Mouse (Mus musculus) stomach, embryonic 16.5 days (tissue): ENCODE results near the gene Myo18b. TPM values are rescaled to one million over a fixed set of nuclear protein-coding genes. Genes with fewer than 3 reads are reported as not detected.

Experiments used
- ATAC-seq: fragments of 200-750 bp; cut with Nextera tagmentation; 2 replicates; pipeline ENCODE4 v1.8.0; 2017; ENCODE audit warnings: moderate number of reproducible peaks, moderate TSS enrichment; ENCODE audit not compliant: insufficient read depth, low FRiP score
- H3K27ac ChIP-seq: fragments of 300-500 bp; sonication (generic); 2 replicates; pipeline ENCODE4 v1.5.1; 2014; ENCODE audit warnings: low read length
- H3K27me3 ChIP-seq: fragments of 300-500 bp; sonication (generic); 2 replicates; pipeline ENCODE4 v1.6.1; 2014; ENCODE audit warnings: low read length, control low read depth, mixed read lengths; ENCODE audit not compliant: control insufficient read depth, insufficient read depth
- H3K36me3 ChIP-seq: fragments of 300-500 bp; sonication (generic); 2 replicates; pipeline ENCODE4 v1.6.1; 2014; ENCODE audit warnings: low read length; ENCODE audit not compliant: control insufficient read depth, insufficient read depth
- H3K4me1 ChIP-seq: fragments of 300-500 bp; sonication (generic); 2 replicates; pipeline ENCODE4 v1.6.1; 2014; ENCODE audit warnings: low read length, control low read depth, mixed read lengths; ENCODE audit not compliant: control insufficient read depth, insufficient read depth
- H3K4me2 ChIP-seq: fragments of 300-500 bp; sonication (generic); 2 replicates; pipeline ENCODE4 v1.6.1; 2014; ENCODE audit warnings: low read depth, low read length, mixed read lengths
- H3K4me3 ChIP-seq: fragments of 300-500 bp; sonication (generic); replicated peaks from 2 replicates; pipeline ENCODE4 v1.5.1; 2014; ENCODE audit warnings: mild to moderate bottlenecking, low read length
- H3K9ac ChIP-seq: fragments of 300-500 bp; sonication (generic); 2 replicates; pipeline ENCODE4 v1.6.1; 2014; ENCODE audit warnings: low read length
- H3K9me3 ChIP-seq: fragments of 300-500 bp; sonication (generic); replicated peaks from 2 replicates; pipeline ENCODE4 v1.6.1; 2016; ENCODE audit warnings: low read length, control low read depth; ENCODE audit not compliant: control insufficient read depth
- whole genome bisulfite sequencing: fragments of 180-500 bp; shearing (Covaris S2); extraction: QIAGEN DNeasy Blood & Tissue Kit; methylation state at CpG from one replicate; pipeline ENCODE4 v1.1.7; 2014; 5-methylcytosine and 5-hydroxymethylcytosine counted together
- polyA plus RNA-seq: library from polyadenylated mRNA; unstranded; fragments of >200 nt; fragmentation: Nextera tagmentation; extraction: Ambion mirVana; gene quantifications from 2 replicates; pipeline ENCODE4 v1.2.1, GENCODE M21; 2015

Gene Myo18b
- polyA plus RNA-seq, 1 experiment from 2014 or later, result 2.1 TPM

GRCm38 (mm10) chr5:112665661-112666060 lies 230.5 kb downstream of the Myo18b start:
- Histone ChIP-seq H3K9ac (no peak overlapping the region), H3K4me3 (no peak overlapping the region), H3K4me2 (no peak overlapping the region), H3K36me3 (no peaks in the 10 kb centered on the region), H3K4me1 (no peaks in the 10 kb centered on the region), H3K27me3 (no peaks in the 10 kb centered on the region), H3K27ac (no peak overlapping the region), H3K9me3 (no peaks in the 10 kb centered on the region)
- 46% methylated on average over 7 of the region's 7 CpGs for WGBS
- no peak for ATAC-seq

GRCm38 (mm10) chr5:112663701-112664100 lies 232.5 kb downstream of the Myo18b start:
- 6% methylated on average over 1 of the region's 1 CpGs for WGBS
- ATAC-seq, result no peak

GRCm38 (mm10) chr5:112660924-112661431 lies 235.2 kb downstream of the Myo18b start:
- Histone ChIP-seq H3K9me3 (no peaks in the 10 kb centered on the region), H3K27ac (no peak overlapping the region), H3K4me1 (no peaks in the 10 kb centered on the region), H3K4me2 (no peak overlapping the region), H3K4me3 (no peak overlapping the region), H3K27me3 (no peaks in the 10 kb centered on the region), H3K36me3 (no peaks in the 10 kb centered on the region), H3K9ac (no peak overlapping the region)
- no peak for ATAC-seq
- WGBS, result 35% methylated on average over 10 of the region's 10 CpGs

More at GRCm38 (mm10) chr5:112663701-112664100, 232.5 kb downstream of the Myo18b start:
- H3K9me3 ChIP-seq, result no peaks in the 10 kb centered on the region
- H3K4me2 ChIP-seq, result no peak overlapping the region
- H3K36me3 ChIP-seq, result no peaks in the 10 kb centered on the region
- no peaks in the 10 kb centered on the region for H3K27me3 ChIP-seq
- no peak overlapping the region for H3K4me3 ChIP-seq
- H3K27ac ChIP-seq, result no peak overlapping the region
- no peak overlapping the region for H3K9ac ChIP-seq
- H3K4me1 ChIP-seq, result no peaks in the 10 kb centered on the region

GRCm38 (mm10) chr5:112659295-112659694 lies 236.9 kb downstream of the Myo18b start:
- ATAC-seq, result no peak
- WGBS, result 30% methylated on average over 4 of the region's 4 CpGs

GRCm38 (mm10) chr5:112656811-112657210 lies 239.4 kb downstream of the Myo18b start:
- Histone ChIP-seq H3K27me3 (peaks cover 6% of the 10 kb centered on the region; the same call in 1 of the 2 replicates), H3K4me3 (no peak overlapping the region), H3K9me3 (no peaks in the 10 kb centered on the region), H3K4me2 (no peak overlapping the region), H3K27ac (no peak overlapping the region), H3K4me1 (peaks cover 4% of the 10 kb centered on the region; the same call in 1 of the 2 replicates), H3K36me3 (no peaks in the 10 kb centered on the region), H3K9ac (no peak overlapping the region)
- no peak for ATAC-seq
- 14% methylated on average over 5 of the region's 6 CpGs for WGBS

More at GRCm38 (mm10) chr5:112659295-112659694, 236.9 kb downstream of the Myo18b start:
- H3K4me1 ChIP-seq, result peaks cover 4% of the 10 kb centered on the region; the same call in 1 of the 2 replicates
- H3K9ac ChIP-seq, result no peak overlapping the region
- H3K27me3 ChIP-seq, result peaks cover 6% of the 10 kb centered on the region; the same call in 1 of the 2 replicates
- H3K9me3 ChIP-seq, result no peaks in the 10 kb centered on the region
- H3K4me2 ChIP-seq, result no peak overlapping the region
- no peak overlapping the region for H3K4me3 ChIP-seq
- H3K36me3 ChIP-seq, result no peaks in the 10 kb centered on the region
- no peak overlapping the region for H3K27ac ChIP-seq

- Histone ChIP-seq H3K9me3 (no peaks in the 10 kb centered on the region), H3K27ac (no peak overlapping the region), H3K4me3 (no peak overlapping the region), H3K4me2 (peak overlapping the region; percentile 13; the same call in 1 of the 2 replicates), H3K4me1 (peaks cover 4% of the 10 kb centered on the region; the same call in 1 of the 2 replicates), H3K27me3 (peaks cover 6% of the 10 kb centered on the region; the same call in 1 of the 2 replicates), H3K36me3 (no peaks in the 10 kb centered on the region), H3K9ac (no peak overlapping the region)
- WGBS, result 3% methylated on average over 15 of the region's 15 CpGs
- ATAC-seq, result no peak
These were observed 240.1 kb downstream of the Myo18b start for GRCm38 (mm10) chr5:112655986-112656541.

- Histone ChIP-seq H3K9me3 (no peaks in the 10 kb centered on the region), H3K4me3 (no peak overlapping the region), H3K36me3 (no peaks in the 10 kb centered on the region), H3K4me1 (peaks cover 4% of the 10 kb centered on the region; the same call in 1 of the 2 replicates), H3K4me2 (peak overlapping the region; percentile 13; the same call in 1 of the 2 replicates), H3K27me3 (peaks cover 6% of the 10 kb centered on the region; the same call in 1 of the 2 replicates), H3K27ac (no peak overlapping the region), H3K9ac (no peak overlapping the region)
- no peak for ATAC-seq
- WGBS, result 2% methylated on average over 14 of the region's 14 CpGs
These were observed 240.6 kb downstream of the Myo18b start for GRCm38 (mm10) chr5:112655529-112655928.

GRCm38 (mm10) chr5:112652036-112652435 lies 244.1 kb downstream of the Myo18b start:
- ATAC-seq, result no peak
- H3K9me3 ChIP-seq, result no peaks in the 10 kb centered on the region
- H3K9ac ChIP-seq, result no peak overlapping the region
- H3K4me2 ChIP-seq, result no peak overlapping the region
- no peaks in the 10 kb centered on the region for H3K36me3 ChIP-seq
- H3K27ac ChIP-seq, result no peak overlapping the region
- H3K4me3 ChIP-seq, result no peak overlapping the region
- WGBS, result 81% methylated on average over 4 of the region's 4 CpGs
- peaks cover 4% of the 10 kb centered on the region; the same call in 1 of the 2 replicates for H3K4me1 ChIP-seq
- H3K27me3 ChIP-seq, result peaks cover 6% of the 10 kb centered on the region; the same call in 1 of the 2 replicates

GRCm38 (mm10) chr5:112649164-112649702 lies 246.9 kb downstream of the Myo18b start:
- no peak overlapping the region for H3K9ac ChIP-seq
- no peaks in the 10 kb centered on the region for H3K9me3 ChIP-seq
- 73% methylated on average over 6 of the region's 6 CpGs for WGBS
- ATAC-seq, result no peak
- no peaks in the 10 kb centered on the region for H3K27me3 ChIP-seq
- H3K4me3 ChIP-seq, result no peak overlapping the region
- H3K36me3 ChIP-seq, result no peaks in the 10 kb centered on the region
- no peak overlapping the region for H3K4me2 ChIP-seq
- no peak overlapping the region for H3K27ac ChIP-seq
- no peaks in the 10 kb centered on the region for H3K4me1 ChIP-seq
